Mouse (Mus musculus): ENCODE measurements around the gene Olfr323. TPM values are rescaled to one million over a fixed set of nuclear protein-coding genes. Genes with fewer than 3 reads are reported as not detected.

Olfr323 gene
- polyA plus RNA-seq (2012; fragmentation: generic; extraction: Trizol) = not detected

GRCm38 (mm10) chr11:58630401-58630800 lies at the start of gene Olfr323:
Olfr323 (minus strand) TSS chr11:58630501.

GRCm38 (mm10) chr11:58658596-58658995 lies 28.3 kb upstream of the Olfr323 start, which contains the start of gene Olfr322:
Olfr322 (plus strand) TSS chr11:58658782.

GRCm38 (mm10) chr11:58640272-58640867 lies 10.1 kb upstream of the Olfr323 start, which contains the start of gene Trim58:
Trim58 (plus strand) TSS chr11:58640465.

GRCm38 (mm10) chr11:58615975-58616374 lies 14.3 kb downstream of the Olfr323 start, which contains the start of gene 2210407C18Rik:
2210407C18Rik (minus strand) TSS chr11:58616075.

GRCm38 (mm10) chr11:58594814-58595213 lies 35.5 kb downstream of the Olfr323 start, which contains the start of gene Olfr324:
Olfr324 (plus strand) TSS chr11:58595114.

GRCm38 (mm10) chr11:58577430-58577829 lies 52.9 kb downstream of the Olfr323 start, which contains the start of gene Olfr325:
Olfr325 (plus strand) TSS chr11:58577730.

Other genes starting within 250 kb of the Olfr323 start
- gene 1810065E05Rik, start 209.4 kb downstream of the Olfr323 start, polyA plus RNA-seq (2012; fragmentation: generic; extraction: Trizol) = not detected
- gene Gm12253, start 197.9 kb downstream of the Olfr323 start, polyA plus RNA-seq (2012; fragmentation: generic; extraction: Trizol) = not detected
- gene Lypd9, start 177.6 kb downstream of the Olfr323 start, polyA plus RNA-seq (2012; fragmentation: generic; extraction: Trizol) = not detected
- not detected for gene Olfr30, start 168.2 kb downstream of the Olfr323 start, polyA plus RNA-seq (2012; fragmentation: generic; extraction: Trizol)
- not detected for gene Olfr332, start 137.9 kb downstream of the Olfr323 start, polyA plus RNA-seq (2012; fragmentation: generic; extraction: Trizol)
- not detected for gene Olfr331, start 127.9 kb downstream of the Olfr323 start, polyA plus RNA-seq (2012; fragmentation: generic; extraction: Trizol)
- not detected for gene Olfr330, start 95.7 kb downstream of the Olfr323 start, polyA plus RNA-seq (2012; fragmentation: generic; extraction: Trizol)
- not detected for gene Olfr329-ps, start 84.1 kb downstream of the Olfr323 start, polyA plus RNA-seq (2012; fragmentation: generic; extraction: Trizol)
- not detected for gene Olfr328, start 74.9 kb downstream of the Olfr323 start, polyA plus RNA-seq (2012; fragmentation: generic; extraction: Trizol)
- gene Olfr224, start 59.9 kb downstream of the Olfr323 start, polyA plus RNA-seq (2012; fragmentation: generic; extraction: Trizol) = not detected
- not detected for gene Olfr325, start 52.8 kb downstream of the Olfr323 start, polyA plus RNA-seq (2012; fragmentation: generic; extraction: Trizol)
- not detected for gene Olfr324, start 35.4 kb downstream of the Olfr323 start, polyA plus RNA-seq (2012; fragmentation: generic; extraction: Trizol)
- not detected for gene 2210407C18Rik, start 14.4 kb downstream of the Olfr323 start, polyA plus RNA-seq (2012; fragmentation: generic; extraction: Trizol)
- not detected for gene Trim58, start 10.0 kb upstream of the Olfr323 start, polyA plus RNA-seq (2012; fragmentation: generic; extraction: Trizol)
- gene Olfr322, start 28.3 kb upstream of the Olfr323 start, polyA plus RNA-seq (2012; fragmentation: generic; extraction: Trizol) = not detected
- not detected for gene Olfr320, start 50.6 kb upstream of the Olfr323 start, polyA plus RNA-seq (2012; fragmentation: generic; extraction: Trizol)
- gene Olfr319, start 68.7 kb upstream of the Olfr323 start, polyA plus RNA-seq (2012; fragmentation: generic; extraction: Trizol) = not detected
- not detected for gene Olfr318, start 93.5 kb upstream of the Olfr323 start, polyA plus RNA-seq (2012; fragmentation: generic; extraction: Trizol)
- gene Olfr317, start 108.7 kb upstream of the Olfr323 start, polyA plus RNA-seq (2012; fragmentation: generic; extraction: Trizol) = not detected
- not detected for gene Olfr316, start 122.2 kb upstream of the Olfr323 start, polyA plus RNA-seq (2012; fragmentation: generic; extraction: Trizol)
- gene Olfr315, start 142.7 kb upstream of the Olfr323 start, polyA plus RNA-seq (2012; fragmentation: generic; extraction: Trizol) = not detected
- gene Olfr314, start 152.5 kb upstream of the Olfr323 start, polyA plus RNA-seq (2012; fragmentation: generic; extraction: Trizol) = not detected
- not detected for gene Fam183b, start 171.5 kb upstream of the Olfr323 start, polyA plus RNA-seq (2012; fragmentation: generic; extraction: Trizol)
- gene Olfr313, start 184.5 kb upstream of the Olfr323 start, polyA plus RNA-seq (2012; fragmentation: generic; extraction: Trizol) = not detected
- gene Olfr312, start 198.7 kb upstream of the Olfr323 start, polyA plus RNA-seq (2012; fragmentation: generic; extraction: Trizol) = not detected
- gene Olfr311, start 208.8 kb upstream of the Olfr323 start, polyA plus RNA-seq (2012; fragmentation: generic; extraction: Trizol) = not detected
- gene Gm12258, start 216.7 kb upstream of the Olfr323 start, polyA plus RNA-seq (2012; fragmentation: generic; extraction: Trizol) = 1 to 10 TPM in 1 of 2 experiments, under 1 TPM in 1; 0.11 to 2.9 TPM
- 1 to 10 TPM in 1 of 2 experiments, under 1 TPM in 1; 0.29 to 1.5 TPM for gene 2810021J22Rik, start 236.7 kb upstream of the Olfr323 start, polyA plus RNA-seq (2012; fragmentation: generic; extraction: Trizol)

Data from C3H10T1/2 (cell line).